Mouse (Mus musculus) intestine, postnatal 0 days (tissue): Measurements from ENCODE around the gene Pithd1. TPM values are rescaled to one million over a fixed set of nuclear protein-coding genes. Genes with fewer than 3 reads are reported as not detected.

ENCODE experiments used
- ATAC-seq: fragments of 200-750 bp; cut with Nextera tagmentation; 2 replicates; pipeline ENCODE4 v1.8.0; 2017; ENCODE audit warnings: mild to moderate bottlenecking, moderate TSS enrichment, moderate library complexity
- H3K27ac ChIP-seq: fragments of 300-500 bp; sonication (generic); 2 replicates; pipeline ENCODE4 v1.5.1; 2014; ENCODE audit warnings: mild to moderate bottlenecking, low read depth, low read length, moderate library complexity
- H3K27me3 ChIP-seq: fragments of 300-500 bp; sonication (generic); replicated peaks from 2 replicates; pipeline ENCODE4 v1.6.1; 2014; ENCODE audit warnings: low read length, mixed read lengths; ENCODE audit not compliant: control insufficient read depth, insufficient read depth
- H3K36me3 ChIP-seq: fragments of 300-500 bp; sonication (generic); 2 replicates; pipeline ENCODE4 v1.6.1; 2014; ENCODE audit warnings: mild to moderate bottlenecking, moderate library complexity; ENCODE audit not compliant: control insufficient read depth, insufficient read depth
- H3K4me1 ChIP-seq: fragments of 300-500 bp; sonication (generic); replicated peaks from 2 replicates; pipeline ENCODE4 v1.6.1; 2014; ENCODE audit warnings: antibody characterized with exemption, low read length, mixed read lengths; ENCODE audit not compliant: control insufficient read depth, insufficient read depth
- H3K4me2 ChIP-seq: fragments of 300-500 bp; sonication (generic); replicated peaks from 2 replicates; pipeline ENCODE4 v1.6.1; 2014; ENCODE audit warnings: low read depth, mild to moderate bottlenecking, moderate library complexity
- H3K4me3 ChIP-seq: fragments of 300-500 bp; sonication (generic); 2 replicates; pipeline ENCODE4 v1.5.1; 2014; ENCODE audit warnings: low read depth, low read length
- H3K9ac ChIP-seq: fragments of 300-500 bp; sonication (generic); 2 replicates; pipeline ENCODE4 v1.6.1; 2014; ENCODE audit warnings: mild to moderate bottlenecking, low read depth, low read length
- H3K9me3 ChIP-seq: fragments of 300-500 bp; sonication (generic); 2 replicates; pipeline ENCODE4 v1.6.1; 2016; ENCODE audit warnings: mixed run types; ENCODE audit not compliant: control insufficient read depth
- CTCF ChIP-seq: sonication (generic); IDR thresholded peaks from 2 replicates; pipeline ENCODE4 v1.5.1; 2016; ENCODE audit warnings: low read depth, mild to moderate bottlenecking, control low read depth, antibody characterized with exemption, moderate library complexity
- WGBS: fragments of 180-500 bp; shearing (Covaris S2); extraction: QIAGEN DNeasy Blood & Tissue Kit; methylation state at CpG from one replicate; pipeline ENCODE4 v1.1.7; 2014; 5-methylcytosine and 5-hydroxymethylcytosine counted together
- polyA plus RNA-seq: library from polyadenylated mRNA; unstranded; fragments of >200 nt; fragmentation: Nextera tagmentation; extraction: Ambion mirVana; gene quantifications from 2 replicates; pipeline ENCODE4 v1.2.1, GENCODE M21; 2015

Gene Pithd1
- polyA plus RNA-seq, 1 experiment from 2014 or later, result 57.7 TPM

DNA sequence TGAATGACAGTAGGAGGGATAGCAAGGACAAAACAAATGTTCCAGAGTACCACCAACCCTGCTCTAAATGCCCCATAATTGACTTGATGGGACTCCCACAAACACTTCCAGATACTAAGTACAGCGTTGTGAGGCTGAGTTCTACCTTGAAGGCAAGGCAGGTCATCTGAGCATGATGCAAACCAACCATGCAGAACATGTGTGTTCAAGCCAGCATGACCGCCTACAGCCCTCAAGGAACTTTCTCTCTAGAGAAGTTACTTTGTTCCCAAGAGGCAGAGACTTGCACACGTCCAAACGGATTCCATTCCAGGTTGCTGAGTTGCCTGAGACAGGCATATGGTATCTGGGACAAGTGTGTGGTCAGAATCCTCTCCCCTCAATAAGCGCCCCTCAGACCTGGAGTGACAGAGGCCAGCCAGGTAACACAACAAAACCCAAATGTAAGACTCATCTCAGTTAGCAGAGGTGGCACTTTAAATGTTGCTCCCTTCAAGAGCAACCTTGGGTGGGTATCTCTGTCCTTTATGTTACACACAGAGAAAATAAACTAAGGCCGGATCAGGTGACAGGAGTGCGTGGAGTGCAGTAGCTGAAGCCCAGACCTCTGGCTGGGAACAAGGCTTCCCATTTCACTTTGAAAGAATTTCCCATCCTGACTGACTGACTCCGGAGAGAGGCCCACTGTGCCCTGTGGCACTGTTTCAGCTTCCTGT, 40.5 kb upstream of the Pithd1 start:
- Histone ChIP-seq H3K9me3 (no peaks in the 10 kb centered on the region), H3K4me1 (no peaks in the 10 kb centered on the region), H3K27ac (no peak overlapping the region), H3K9ac (no peak overlapping the region), H3K4me2 (no peak overlapping the region), H3K4me3 (no peak overlapping the region), H3K27me3 (no peaks in the 10 kb centered on the region), H3K36me3 (no peaks in the 10 kb centered on the region)
- WGBS, result 81% methylated on average over 8 of the region's 8 CpGs
- ATAC-seq, result no peak
- TF ChIP-seq CTCF, result no peak

DNA sequence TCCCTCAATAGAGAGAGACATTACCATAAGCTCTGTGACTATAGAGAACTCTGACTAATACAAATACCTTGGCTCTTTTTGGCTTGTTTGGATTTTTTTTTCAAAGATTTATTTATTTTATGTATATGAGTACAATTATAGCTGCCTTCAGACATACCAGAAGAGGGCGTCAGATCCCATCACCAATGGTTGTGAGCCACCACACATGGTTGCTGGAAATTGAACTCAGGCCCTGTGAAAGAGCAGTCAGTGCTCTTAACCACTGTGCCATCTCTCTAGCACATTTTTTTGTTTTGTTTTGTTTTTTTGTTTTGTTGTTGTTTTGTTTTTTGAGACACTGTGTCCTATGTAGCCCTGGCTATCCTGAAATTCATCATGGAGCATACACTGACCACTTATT, 38.3 kb upstream of the Pithd1 start:
- no peak for TF ChIP-seq CTCF
- H3K27me3 ChIP-seq, result no peaks in the 10 kb centered on the region
- 96% methylated on average over 1 of the region's 1 CpGs for WGBS

GRCm38 (mm10) chr4:136022924-136023323, 35.9 kb upstream of the Pithd1 start:
- Histone ChIP-seq H3K4me2 (no peak overlapping the region), H3K9me3 (no peaks in the 10 kb centered on the region), H3K27ac (no peak overlapping the region), H3K9ac (no peak overlapping the region), H3K27me3 (no peaks in the 10 kb centered on the region), H3K4me1 (no peaks in the 10 kb centered on the region; the same call in 1 of the 2 replicates), H3K36me3 (no peaks in the 10 kb centered on the region), H3K4me3 (no peak overlapping the region)
- TF ChIP-seq CTCF, result no peak
- no peak for ATAC-seq
- WGBS, result 91% methylated on average over 9 of the region's 9 CpGs

More for the DNA sequence above, 38.3 kb upstream of the Pithd1 start:
- no peak overlapping the region for H3K4me3 ChIP-seq
- H3K4me1 ChIP-seq, result no peaks in the 10 kb centered on the region
- H3K36me3 ChIP-seq, result no peaks in the 10 kb centered on the region
- H3K9me3 ChIP-seq, result no peaks in the 10 kb centered on the region
- no peak overlapping the region for H3K27ac ChIP-seq
- no peak for ATAC-seq
- no peak overlapping the region for H3K4me2 ChIP-seq
- no peak overlapping the region for H3K9ac ChIP-seq

- Histone ChIP-seq H3K27me3 (no peaks in the 10 kb centered on the region), H3K4me1 (no peaks in the 10 kb centered on the region; the same call in 1 of the 2 replicates)
- 0 out of 2 replicates have a peak, but pooled peaks have one; percentile 12 for TF ChIP-seq CTCF
Observed at GRCm38 (mm10) chr4:136021549-136022047, 34.5 kb upstream of the Pithd1 start, which contains the start of gene Eloa. Gene Eloa, minus strand, starts transcription at chr4:136021763.

GRCm38 (mm10) chr4:136020743-136021548, 33.9 kb upstream of the Pithd1 start:
- Histone ChIP-seq H3K4me1 (no peaks in the 10 kb centered on the region; the same call in 1 of the 2 replicates), H3K27me3 (no peaks in the 10 kb centered on the region), H3K27ac (peak overlapping the region; percentile 75), H3K4me2 (peak overlapping the region; percentile 69), H3K4me3 (peak overlapping the region; percentile 92), H3K9ac (peak overlapping the region; percentile 99), H3K36me3 (no peaks in the 10 kb centered on the region), H3K9me3 (no peaks in the 10 kb centered on the region)
- no peak for TF ChIP-seq CTCF
- 1% methylated on average over 58 of the region's 62 CpGs for WGBS
- ATAC-seq, result peak; percentile 65

More at GRCm38 (mm10) chr4:136021549-136022047, 34.5 kb upstream of the Pithd1 start, which contains the start of gene Eloa:
- Histone ChIP-seq H3K9me3 (no peaks in the 10 kb centered on the region), H3K4me3 (peak within 1 kb of the TSS; percentile 92), H3K9ac (peak within 1 kb of the TSS; percentile 99), H3K36me3 (no peaks in the 10 kb centered on the region), H3K4me2 (peak within 1 kb of the TSS; percentile 69), H3K27ac (peak within 1 kb of the TSS; percentile 75)
- under 1% methylated on average over 48 of the region's 48 CpGs for WGBS
- peak; percentile 99 for ATAC-seq

DNA sequence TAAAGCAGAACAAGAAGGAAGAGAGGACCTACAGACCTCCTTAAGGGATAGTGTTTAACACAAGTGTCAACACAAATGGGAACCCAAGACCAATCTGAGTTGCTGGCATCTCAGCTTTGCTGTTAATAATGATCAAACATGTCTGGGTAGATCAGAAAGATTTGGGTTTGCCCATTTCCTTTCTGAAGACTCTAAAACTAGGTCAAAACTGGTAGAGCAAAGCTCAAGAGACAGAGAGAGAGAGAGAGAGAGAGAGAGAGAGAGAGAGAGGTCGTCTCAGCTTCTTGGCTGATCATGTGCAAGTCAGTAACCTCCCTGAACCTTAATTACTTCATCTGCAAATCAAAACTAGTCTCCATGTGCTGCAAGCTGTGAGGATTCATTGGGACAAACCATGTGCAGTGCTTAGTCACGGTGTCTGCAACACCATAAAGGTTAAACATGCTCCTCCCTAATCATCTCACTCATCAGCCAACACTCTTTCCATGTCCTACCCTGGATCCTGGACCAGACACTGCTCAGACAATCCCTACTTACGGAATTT, 29.1 kb upstream of the Pithd1 start:
- 64% methylated on average over 3 of the region's 3 CpGs for WGBS
- peaks cover 24% of the 10 kb centered on the region for H3K36me3 ChIP-seq

More for the DNA sequence above, 29.1 kb upstream of the Pithd1 start:
- no peak overlapping the region for H3K4me3 ChIP-seq
- H3K27ac ChIP-seq, result no peak overlapping the region
- no peaks in the 10 kb centered on the region; the same call in 1 of the 2 replicates for H3K4me1 ChIP-seq
- TF ChIP-seq CTCF, result no peak
- no peaks in the 10 kb centered on the region for H3K9me3 ChIP-seq
- no peak overlapping the region for H3K9ac ChIP-seq
- ATAC-seq, result no peak
- no peaks in the 10 kb centered on the region for H3K27me3 ChIP-seq
- H3K4me2 ChIP-seq, result no peak overlapping the region
